Mouse (Mus musculus): ENCODE results near the gene Dtx3l. TPM values are rescaled to one million over a fixed set of nuclear protein-coding genes. Genes with fewer than 3 reads are reported as not detected.
"Not testable (repeated sequence)": the region's sequence is repeated elsewhere in the genome, so short reads cannot be mapped to it uniquely, and the experiment has no call there.

Dtx3l gene
- polyA plus RNA-seq, 1 experiment from 2014 or later: 7.0 TPM

GRCm38 (mm10) chr16:35894997-35895396 lies 44.0 kb downstream of the Dtx3l start:
- Histone ChIP-seq H3K27me3 (ENCODE audit: control insufficient read depth, insufficient read depth, low read length) (no peaks in the 10 kb centered on the region), H3K27ac (replicated peaks in 1 of 2; ENCODE audit: control insufficient read depth in 1 of 2, insufficient read depth in 1 of 2, low read depth in 2 of 2, low read length in 2 of 2) (no peak overlapping the region), H3K4me3 (ENCODE audit: control insufficient read depth in 1 of 2, insufficient read depth in 1 of 2, low read depth in 1 of 2, low read length in 2 of 2) (no peak overlapping the region), H3K4me2 (ENCODE audit: low read length) (no peak overlapping the region), H3K4me1 (ENCODE audit: control insufficient read depth in 2 of 2, insufficient read depth in 2 of 2, low read length in 2 of 2) (no peaks in the 10 kb centered on the region), H3K9ac (ENCODE audit: low read length) (no peak overlapping the region), H3K36me3 (ENCODE audit: control insufficient read depth, insufficient read depth, low read length) (no peaks in the 10 kb centered on the region), H3K9me3 (ENCODE audit: control insufficient read depth, low read length) (0 out of 2 replicates have a peak, but pooled peaks cover 4% of the 10 kb centered on the region)
- WGBS: 64% methylated on average over 6 of the region's 6 CpGs
- ATAC-seq (ENCODE audit: insufficient number of reproducible peaks, insufficient read depth, low FRiP score, low read depth): no peak

- H3K9me3 ChIP-seq (ENCODE audit: control insufficient read depth, low read length); H3K4me3 ChIP-seq (ENCODE audit: control insufficient read depth in 1 of 2, insufficient read depth in 1 of 2, low read depth in 1 of 2, low read length in 2 of 2); H3K27me3 ChIP-seq (ENCODE audit: control insufficient read depth, insufficient read depth, low read length); H3K4me2 ChIP-seq (ENCODE audit: low read length); H3K9ac ChIP-seq (ENCODE audit: low read length); H3K36me3 ChIP-seq (ENCODE audit: control insufficient read depth, insufficient read depth, low read length); H3K27ac ChIP-seq (replicated peaks in 1 of 2; ENCODE audit: control insufficient read depth in 1 of 2, insufficient read depth in 1 of 2, low read depth in 2 of 2, low read length in 2 of 2); H3K4me1 ChIP-seq (ENCODE audit: control insufficient read depth in 2 of 2, insufficient read depth in 2 of 2, low read length in 2 of 2); ATAC-seq (ENCODE audit: insufficient number of reproducible peaks, insufficient read depth, low FRiP score, low read depth): not testable (repeated sequence)
- WGBS: 31% methylated on average over 5 of the region's 5 CpGs
Measured at GRCm38 (mm10) chr16:35891603-35892002, 47.3 kb downstream of the Dtx3l start.

- 77% methylated on average over 3 of the region's 3 CpGs for WGBS
- Histone ChIP-seq H3K4me1 (ENCODE audit: control insufficient read depth in 2 of 2, insufficient read depth in 2 of 2, low read length in 2 of 2) (no peaks in the 10 kb centered on the region), H3K4me2 (ENCODE audit: low read length) (no peak overlapping the region), H3K4me3 (ENCODE audit: control insufficient read depth in 1 of 2, insufficient read depth in 1 of 2, low read depth in 1 of 2, low read length in 2 of 2) (no peak overlapping the region), H3K27me3 (ENCODE audit: control insufficient read depth, insufficient read depth, low read length) (no peaks in the 10 kb centered on the region), H3K9me3 (ENCODE audit: control insufficient read depth, low read length) (no peaks in the 10 kb centered on the region), H3K27ac (replicated peaks in 1 of 2; ENCODE audit: control insufficient read depth in 1 of 2, insufficient read depth in 1 of 2, low read depth in 2 of 2, low read length in 2 of 2) (no peak overlapping the region), H3K36me3 (ENCODE audit: control insufficient read depth, insufficient read depth, low read length) (no peaks in the 10 kb centered on the region), H3K9ac (ENCODE audit: low read length) (no peak overlapping the region)
- ATAC-seq (ENCODE audit: insufficient number of reproducible peaks, insufficient read depth, low FRiP score, low read depth): no peak
Measured at GRCm38 (mm10) chr16:35890645-35891044, 48.3 kb downstream of the Dtx3l start.

- H3K27me3 ChIP-seq (ENCODE audit: control insufficient read depth, insufficient read depth, low read length): no peaks in the 10 kb centered on the region
- ATAC-seq (ENCODE audit: insufficient number of reproducible peaks, insufficient read depth, low FRiP score, low read depth): no peak
- H3K36me3 ChIP-seq (ENCODE audit: control insufficient read depth, insufficient read depth, low read length): no peaks in the 10 kb centered on the region
- H3K4me1 ChIP-seq (ENCODE audit: control insufficient read depth in 2 of 2, insufficient read depth in 2 of 2, low read length in 2 of 2): no peaks in the 10 kb centered on the region
- no peaks in the 10 kb centered on the region for H3K9me3 ChIP-seq (ENCODE audit: control insufficient read depth, low read length)
- no peak overlapping the region for H3K27ac ChIP-seq (replicated peaks in 1 of 2; ENCODE audit: control insufficient read depth in 1 of 2, insufficient read depth in 1 of 2, low read depth in 2 of 2, low read length in 2 of 2)
- H3K4me2 ChIP-seq (ENCODE audit: low read length): no peak overlapping the region
- H3K4me3 ChIP-seq (ENCODE audit: control insufficient read depth in 1 of 2, insufficient read depth in 1 of 2, low read depth in 1 of 2, low read length in 2 of 2): no peak overlapping the region
- 85% methylated on average over 5 of the region's 5 CpGs for WGBS
- no peak overlapping the region for H3K9ac ChIP-seq (ENCODE audit: low read length)
Measured at GRCm38 (mm10) chr16:35888910-35889309, 50.0 kb downstream of the Dtx3l start.

- H3K27me3 ChIP-seq (ENCODE audit: control insufficient read depth, insufficient read depth, low read length): no peaks in the 10 kb centered on the region
- H3K4me2 ChIP-seq (ENCODE audit: low read length): no peak overlapping the region
- no peaks in the 10 kb centered on the region for H3K36me3 ChIP-seq (ENCODE audit: control insufficient read depth, insufficient read depth, low read length)
- H3K4me3 ChIP-seq (ENCODE audit: control insufficient read depth in 1 of 2, insufficient read depth in 1 of 2, low read depth in 1 of 2, low read length in 2 of 2): no peak overlapping the region
- ATAC-seq (ENCODE audit: insufficient number of reproducible peaks, insufficient read depth, low FRiP score, low read depth): no peak
- H3K27ac ChIP-seq (replicated peaks in 1 of 2; ENCODE audit: control insufficient read depth in 1 of 2, insufficient read depth in 1 of 2, low read depth in 2 of 2, low read length in 2 of 2): no peak overlapping the region
- no peaks in the 10 kb centered on the region for H3K4me1 ChIP-seq (ENCODE audit: control insufficient read depth in 2 of 2, insufficient read depth in 2 of 2, low read length in 2 of 2)
- no peak overlapping the region for H3K9ac ChIP-seq (ENCODE audit: low read length)
- WGBS: 78% methylated on average over 7 of the region's 7 CpGs
- H3K9me3 ChIP-seq (ENCODE audit: control insufficient read depth, low read length): no peaks in the 10 kb centered on the region
Measured at GRCm38 (mm10) chr16:35888174-35888573, 50.8 kb downstream of the Dtx3l start.

Other genes starting within 250 kb of the Dtx3l start
- gene Dirc2, start 169.8 kb downstream of the Dtx3l start, polyA plus RNA-seq (2014; fragmentation: Nextera tagmentation; extraction: Ambion mirVana): 15.7 and 20.1 TPM in 2 replicates
- 6.4 and 8.8 TPM in 2 replicates for gene Hspbap1, start 168.8 kb downstream of the Dtx3l start, polyA plus RNA-seq (2014; fragmentation: Nextera tagmentation; extraction: Ambion mirVana)
- 1.1 and 1.3 TPM in 2 replicates for gene Parp14, start 67.6 kb downstream of the Dtx3l start, polyA plus RNA-seq (2014; fragmentation: Nextera tagmentation; extraction: Ambion mirVana)
- 8.4 and 9.9 TPM in 2 replicates for gene Parp9, start 681 bp downstream of the Dtx3l start, polyA plus RNA-seq (2014; fragmentation: Nextera tagmentation; extraction: Ambion mirVana)
- gene Kpna1, start 39.6 kb upstream of the Dtx3l start, polyA plus RNA-seq (2014; fragmentation: Nextera tagmentation; extraction: Ambion mirVana): 46.0 and 49.8 TPM in 2 replicates
- 7.8 and 7.9 TPM in 2 replicates for gene Wdr5b, start 102.0 kb upstream of the Dtx3l start, polyA plus RNA-seq (2014; fragmentation: Nextera tagmentation; extraction: Ambion mirVana)
- 997 and 1,000 TPM in 2 replicates for gene Fam162a, start 132.4 kb upstream of the Dtx3l start, polyA plus RNA-seq (2014; fragmentation: Nextera tagmentation; extraction: Ambion mirVana)
- 76.2 and 77.5 TPM in 2 replicates for gene Ccdc58, start 132.5 kb upstream of the Dtx3l start, polyA plus RNA-seq (2014; fragmentation: Nextera tagmentation; extraction: Ambion mirVana)
- gene Csta1, start 192.1 kb upstream of the Dtx3l start, polyA plus RNA-seq (2014; fragmentation: Nextera tagmentation; extraction: Ambion mirVana): not detected in 2 replicates
- 0.57 TPM in 1 of 2 replicates, not detected in the other for gene Stfa2l1, start 217.7 kb upstream of the Dtx3l start, polyA plus RNA-seq (2014; fragmentation: Nextera tagmentation; extraction: Ambion mirVana)
- gene Gm5483, start 245.1 kb upstream of the Dtx3l start, polyA plus RNA-seq (2014; fragmentation: Nextera tagmentation; extraction: Ambion mirVana): 2.0 TPM in 1 of 2 replicates, not detected in the other